Mouse (Mus musculus): Measurements from ENCODE around the gene Ppp4c.

DNA sequence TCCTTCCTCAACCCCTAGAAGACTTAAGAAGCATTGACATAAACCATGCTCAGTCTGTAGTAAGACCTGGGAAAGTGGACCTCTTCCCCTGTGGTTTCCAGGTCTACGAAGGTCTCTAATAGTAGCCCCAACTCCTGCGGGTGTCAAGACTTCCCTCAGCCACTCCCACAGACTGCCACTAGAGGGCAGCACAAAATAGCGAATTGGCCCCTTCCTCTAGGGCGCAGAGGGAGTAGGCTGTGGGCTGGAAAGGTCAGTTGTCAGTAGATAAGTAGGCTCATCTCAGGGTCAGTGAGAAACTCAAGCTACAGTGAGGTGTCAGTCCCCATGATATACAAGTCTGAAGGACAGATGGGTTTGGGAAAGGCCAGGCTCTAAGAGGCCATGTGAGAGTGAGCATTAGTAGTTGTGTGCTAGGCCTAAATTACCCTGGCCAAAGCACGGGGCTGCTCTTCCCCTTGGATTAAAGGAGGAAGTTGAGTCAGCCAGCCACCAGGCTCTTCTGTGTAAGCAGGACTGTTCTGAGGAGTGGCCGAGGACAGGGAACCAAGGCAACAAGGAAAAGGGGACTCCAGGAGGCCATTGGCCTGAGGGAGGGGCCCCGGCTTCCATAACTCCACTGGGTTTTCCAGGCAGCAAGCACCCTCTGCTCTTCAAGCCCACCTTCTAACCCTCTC, 29.7 kb upstream of the Ppp4c start:
- TF ChIP-seq POLR2A (IDR thresholded peaks at IDR 0.05; ENCODE audit: low read depth, low read length) (no peak), CTCF (IDR thresholded peaks at IDR 0.05; ENCODE audit: extremely low read depth, insufficient read length, insufficient replicate concordance, low read depth, low read length) (peak; percentile 97; the same call in 1 of the 2 replicates)

All from small intestine, adult 2 months (tissue).